In the genomic region with DNA sequence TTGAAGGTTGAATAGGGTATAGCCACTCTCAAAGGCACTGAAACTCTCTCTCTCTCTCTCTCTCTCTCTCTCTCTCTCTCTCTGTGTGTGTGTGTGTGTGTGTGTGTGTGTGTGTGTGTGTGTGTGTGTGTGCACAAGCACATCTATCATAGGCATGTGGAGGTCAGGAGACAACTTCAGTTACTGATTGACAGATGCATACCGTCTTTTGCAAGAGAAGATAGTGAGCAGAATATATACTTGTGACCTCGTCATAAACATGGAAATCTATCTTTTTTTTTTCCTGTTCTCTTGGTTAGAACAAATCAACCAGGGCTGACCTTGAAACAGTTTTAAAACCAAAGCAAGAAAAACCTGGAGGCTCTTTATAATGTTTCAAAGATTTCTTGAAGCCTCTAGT, we compare ENCODE assay signal across 47 mouse cellular contexts. TPM values are rescaled to one million over a fixed set of nuclear protein-coding genes. Genes with fewer than 3 reads are reported as not detected.
"Had no signal": no experiment of that assay in that cellular context is flagged by ENCODE, and none has a peak within 500 bp of the region (broad histone marks: within the 10 kb centered on the region; RNA-seq: fewer than 3 reads in every experiment).

No protein-coding gene starts in this region.

- H3K4me1 ChIP-seq: limb, embryonic 10.5 days; limb, embryonic 12.5 days; limb, embryonic 13.5 days; limb, embryonic 15.5 days; liver, embryonic 12.5 days; liver, embryonic 13.5 days; liver, embryonic 15.5 days; lung, embryonic 15.5 days; megakaryocyte, embryonic 14.5 days; midbrain, embryonic 13.5 days; midbrain, embryonic 15.5 days; neural tube, embryonic 12.5 days had no signal

- ATAC-seq: liver, embryonic 12.5 days; liver, postnatal 0 days; lung, postnatal 0 days; midbrain, embryonic 13.5 days; midbrain, embryonic 15.5 days; midbrain, embryonic 16.5 days had no signal

- DNase-seq: left cerebral cortex, postnatal 4 days; liver; liver, embryonic 13.5 days; liver, postnatal 0 days; lung, adult 18-20 months; lung, adult 2 months; lung, embryonic 14.5 days; lung, postnatal 10 days; lung, postnatal 14 days; lung, postnatal 36 days; lung, postnatal 4 days; midbrain, embryonic 14.5 days had no signal

- H3K9me3 ChIP-seq: limb, embryonic 10.5 days; limb, embryonic 12.5 days; limb, embryonic 13.5 days; limb, embryonic 15.5 days; liver, embryonic 12.5 days; liver, embryonic 13.5 days; liver, embryonic 15.5 days; lung, embryonic 15.5 days; megakaryocyte, embryonic 14.5 days; midbrain, embryonic 10.5 days; midbrain, embryonic 12.5 days; midbrain, embryonic 13.5 days; midbrain, embryonic 15.5 days; neural tube, embryonic 12.5 days had no signal

- H3K9ac ChIP-seq: limb, embryonic 12.5 days; limb, embryonic 13.5 days; limb, embryonic 15.5 days; liver, embryonic 12.5 days; liver, embryonic 13.5 days; liver, embryonic 14.5 days; liver, embryonic 15.5 days; liver, postnatal 0 days; lung, embryonic 14.5 days; lung, embryonic 15.5 days; midbrain, embryonic 12.5 days; midbrain, embryonic 13.5 days; midbrain, embryonic 15.5 days; neural tube, embryonic 12.5 days had no signal

- H3K36me3 ChIP-seq: limb, embryonic 10.5 days; limb, embryonic 12.5 days; limb, embryonic 13.5 days; limb, embryonic 15.5 days; liver, embryonic 12.5 days; liver, embryonic 13.5 days; liver, embryonic 15.5 days; lung, embryonic 15.5 days; midbrain, embryonic 10.5 days; midbrain, embryonic 12.5 days; midbrain, embryonic 13.5 days; midbrain, embryonic 15.5 days; neural tube, embryonic 12.5 days had no signal

- H3K4me3 ChIP-seq: limb, embryonic 10.5 days; limb, embryonic 12.5 days; limb, embryonic 13.5 days; limb, embryonic 15.5 days; liver, embryonic 12.5 days; liver, embryonic 13.5 days; liver, embryonic 15.5 days; lung, embryonic 15.5 days; megakaryocyte, embryonic 14.5 days; midbrain, embryonic 10.5 days; midbrain, embryonic 12.5 days; midbrain, embryonic 13.5 days; midbrain, embryonic 15.5 days; myocyte; neural tube, embryonic 12.5 days had no signal

- H3K4me2 ChIP-seq: limb, embryonic 12.5 days; limb, embryonic 13.5 days; limb, embryonic 15.5 days; liver, embryonic 11.5 days; liver, embryonic 12.5 days; liver, embryonic 13.5 days; liver, embryonic 15.5 days; lung, embryonic 14.5 days; lung, embryonic 15.5 days; midbrain, embryonic 11.5 days; midbrain, embryonic 12.5 days; midbrain, embryonic 13.5 days; midbrain, embryonic 15.5 days; neural tube, embryonic 12.5 days had no signal

- H3K27me3 ChIP-seq: limb, embryonic 12.5 days; limb, embryonic 13.5 days; limb, embryonic 15.5 days; liver, embryonic 12.5 days; liver, embryonic 13.5 days; liver, embryonic 15.5 days; lung, embryonic 15.5 days; megakaryocyte, embryonic 14.5 days; midbrain, embryonic 12.5 days; midbrain, embryonic 13.5 days; midbrain, embryonic 15.5 days; neural tube, embryonic 12.5 days had no signal

- H3K27ac ChIP-seq: limb, embryonic 10.5 days; limb, embryonic 12.5 days; limb, embryonic 13.5 days; limb, embryonic 15.5 days; liver, embryonic 12.5 days; liver, embryonic 13.5 days; liver, embryonic 14.5 days; liver, embryonic 15.5 days; lung, embryonic 15.5 days; macrophage; midbrain, embryonic 10.5 days; midbrain, embryonic 12.5 days; midbrain, embryonic 13.5 days; midbrain, embryonic 15.5 days; neural tube, embryonic 12.5 days had no signal

RNA-seq across cellular contexts. Expression of a gene that starts 6.3 kb away (rescaled TPM):
- total RNA-seq: left cerebral cortex, postnatal 10 days; left cerebral cortex, postnatal 14 days; left cerebral cortex, postnatal 25 days; left cerebral cortex, postnatal 36 days; left cerebral cortex, postnatal 4 days; liver, adult 2 months; megakaryocyte progenitor cell, adult 5-6 weeks; megakaryocyte, adult 5-6 weeks; megakaryocyte-erythroid progenitor cell, adult 5-6 weeks; midbrain, postnatal 0 days; monocyte, adult 5-6 weeks had no signal
- polyA plus RNA-seq: limb, embryonic 10.5 days; limb, embryonic 11.5 days; limb, embryonic 12.5 days; limb, embryonic 13.5 days; limb, embryonic 14.5 days; limb, embryonic 15.5 days; liver, adult 2 months; liver, embryonic 11.5 days; liver, embryonic 12.5 days; liver, embryonic 13.5 days; liver, embryonic 14.5 days; liver, embryonic 15.5 days; liver, embryonic 16.5 days; liver, postnatal 0 days; lung, embryonic 14.5 days; macrophage; midbrain, embryonic 10.5 days; midbrain, embryonic 11.5 days; midbrain, embryonic 12.5 days; midbrain, embryonic 13.5 days; midbrain, embryonic 14.5 days; midbrain, embryonic 15.5 days; midbrain, embryonic 16.5 days; myocyte; neural tube, embryonic 11.5 days; neural tube, embryonic 12.5 days had no signal

RNA-seq across cellular contexts. Expression of a gene that starts 39.8 kb away (rescaled TPM):
- total RNA-seq: left cerebral cortex, postnatal 10 days; left cerebral cortex, postnatal 14 days; left cerebral cortex, postnatal 25 days; left cerebral cortex, postnatal 36 days; left cerebral cortex, postnatal 4 days; megakaryocyte progenitor cell, adult 5-6 weeks; megakaryocyte, adult 5-6 weeks; megakaryocyte-erythroid progenitor cell, adult 5-6 weeks; midbrain, postnatal 0 days; monocyte, adult 5-6 weeks had no signal
- polyA plus RNA-seq: limb, embryonic 10.5 days; limb, embryonic 11.5 days; limb, embryonic 12.5 days; limb, embryonic 13.5 days; limb, embryonic 14.5 days; limb, embryonic 15.5 days; liver, embryonic 11.5 days; liver, embryonic 12.5 days; liver, embryonic 13.5 days; liver, embryonic 14.5 days; liver, embryonic 15.5 days; lung, adult 2 months; lung, embryonic 14.5 days; lung, embryonic 15.5 days; lung, embryonic 16.5 days; lung, postnatal 0 days; macrophage; midbrain, embryonic 10.5 days; midbrain, embryonic 11.5 days; midbrain, embryonic 12.5 days; midbrain, embryonic 13.5 days; midbrain, embryonic 14.5 days; midbrain, embryonic 15.5 days; midbrain, embryonic 16.5 days; midbrain, postnatal 0 days; myocyte; neural tube, embryonic 11.5 days; neural tube, embryonic 12.5 days had no signal
